Mouse (Mus musculus) neural tube, embryonic 15.5 days (tissue): ENCODE measurements around the gene Gm49711. TPM values are rescaled to one million over a fixed set of nuclear protein-coding genes. Genes with fewer than 3 reads are reported as not detected.

Experiments used
- ATAC-seq: fragments of 200-750 bp; cut with Nextera tagmentation; 2 replicates; pipeline ENCODE4 v1.8.0; 2017; ENCODE audit warnings: mild to moderate bottlenecking, moderate TSS enrichment, moderate library complexity; ENCODE audit not compliant: low FRiP score
- H3K27ac ChIP-seq: fragments of 300-500 bp; sonication (generic); replicated peaks from 2 replicates; pipeline ENCODE4 v1.5.1; 2015; ENCODE audit warnings: mild to moderate bottlenecking, inconsistent platforms
- H3K27me3 ChIP-seq: fragments of 300-500 bp; sonication (generic); replicated peaks from 2 replicates; pipeline ENCODE4 v1.6.1; 2015; ENCODE audit warnings: inconsistent platforms
- H3K36me3 ChIP-seq: fragments of 300-500 bp; sonication (generic); 2 replicates; pipeline ENCODE4 v1.6.1; 2015; ENCODE audit warnings: inconsistent platforms
- H3K4me1 ChIP-seq: fragments of 300-500 bp; sonication (generic); 2 replicates; pipeline ENCODE4 v1.6.1; 2015; ENCODE audit warnings: inconsistent platforms
- H3K4me2 ChIP-seq: fragments of 300-500 bp; sonication (generic); 2 replicates; pipeline ENCODE4 v1.6.1; 2015; ENCODE audit warnings: inconsistent platforms, mild to moderate bottlenecking, moderate library complexity
- H3K4me3 ChIP-seq: fragments of 300-500 bp; sonication (generic); replicated peaks from 2 replicates; pipeline ENCODE4 v1.5.1; 2015; ENCODE audit warnings: mild to moderate bottlenecking, inconsistent platforms
- H3K9ac ChIP-seq: fragments of 300-500 bp; sonication (generic); replicated peaks from 2 replicates; pipeline ENCODE4 v1.6.1; 2015; ENCODE audit warnings: mild to moderate bottlenecking, inconsistent platforms
- H3K9me3 ChIP-seq: fragments of 300-500 bp; sonication (generic); replicated peaks from 2 replicates; pipeline ENCODE4 v1.6.1; 2016; ENCODE audit warnings: inconsistent platforms
- WGBS: fragments of 180-500 bp; shearing (Covaris S2); methylation state at CpG from one replicate; pipeline ENCODE4 v1.1.7; 2015; ENCODE audit warnings: mixed read lengths; 5-methylcytosine and 5-hydroxymethylcytosine counted together
- polyA plus RNA-seq: library from polyadenylated mRNA; unstranded; fragments of >200 nt; fragmentation: Nextera tagmentation; extraction: Ambion mirVana; gene quantifications from 2 replicates; pipeline ENCODE4 v1.2.1, GENCODE M21; 2015

Gm49711 gene
- polyA plus RNA-seq, 1 experiment from 2014 or later, result 0.55 TPM

DNA sequence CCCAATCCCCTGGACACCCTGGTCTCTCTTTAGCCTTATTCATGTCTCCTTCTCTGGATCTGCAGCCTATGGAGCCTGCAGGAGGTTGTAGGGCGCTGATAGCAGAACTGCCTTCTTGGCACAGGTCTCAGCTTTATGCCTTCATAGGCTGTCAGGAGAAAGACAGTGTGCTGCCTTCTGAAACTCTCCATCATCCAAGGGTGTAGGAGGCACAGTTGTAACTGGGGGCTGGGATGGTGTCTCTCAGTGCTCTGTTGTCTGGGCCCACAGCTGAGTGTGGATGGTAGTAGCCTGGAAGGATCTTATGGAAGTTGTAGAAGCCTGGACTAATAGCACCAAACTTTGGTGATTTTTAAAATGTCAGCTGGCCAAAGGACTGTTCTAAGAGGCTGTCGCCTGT lies 46.8 kb downstream of the Gm49711 start:
- no peak overlapping the region for H3K9ac ChIP-seq
- peaks cover 6% of the 10 kb centered on the region; the same call in 1 of the 2 replicates for H3K4me1 ChIP-seq
- H3K4me3 ChIP-seq, result no peak overlapping the region
- 100% methylated on average over 2 of the region's 2 CpGs for WGBS
- no peak for ATAC-seq
- no peak overlapping the region for H3K27ac ChIP-seq
- H3K36me3 ChIP-seq, result peaks cover 7% of the 10 kb centered on the region; the same call in 1 of the 2 replicates
- H3K4me2 ChIP-seq, result no peak overlapping the region
- no peaks in the 10 kb centered on the region for H3K27me3 ChIP-seq
- no peaks in the 10 kb centered on the region for H3K9me3 ChIP-seq

DNA sequence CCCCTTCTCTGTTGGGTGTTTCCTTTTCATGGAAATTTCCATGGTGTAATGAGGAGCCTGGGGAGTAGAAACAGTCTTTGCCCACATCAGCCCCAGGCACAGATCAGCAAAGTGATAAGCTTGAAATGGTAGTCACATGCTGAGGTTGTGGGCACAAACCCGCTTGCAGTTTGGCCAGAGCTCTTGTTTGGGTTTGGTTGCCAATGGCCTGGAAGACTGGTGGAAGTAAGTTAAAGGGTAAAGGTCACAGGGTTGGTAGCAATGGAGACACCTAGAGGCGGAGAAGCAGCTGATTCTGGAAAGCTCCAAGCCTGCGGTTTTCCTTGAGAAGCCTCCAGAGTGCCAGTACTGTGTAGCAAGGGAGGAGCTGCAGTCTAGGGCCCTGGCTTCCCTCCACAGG lies 47.5 kb downstream of the Gm49711 start:
- 80% methylated on average over 3 of the region's 3 CpGs for WGBS
- peaks cover 3% of the 10 kb centered on the region; the same call in 1 of the 2 replicates for H3K4me1 ChIP-seq
- no peak overlapping the region for H3K27ac ChIP-seq
- H3K9ac ChIP-seq, result no peak overlapping the region
- no peak overlapping the region for H3K4me3 ChIP-seq
- 0 out of 2 replicates have a peak, but pooled peaks cover 5% of the 10 kb centered on the region for H3K36me3 ChIP-seq
- ATAC-seq, result no peak
- H3K4me2 ChIP-seq, result no peak overlapping the region
- H3K27me3 ChIP-seq, result no peaks in the 10 kb centered on the region
- no peaks in the 10 kb centered on the region for H3K9me3 ChIP-seq

DNA sequence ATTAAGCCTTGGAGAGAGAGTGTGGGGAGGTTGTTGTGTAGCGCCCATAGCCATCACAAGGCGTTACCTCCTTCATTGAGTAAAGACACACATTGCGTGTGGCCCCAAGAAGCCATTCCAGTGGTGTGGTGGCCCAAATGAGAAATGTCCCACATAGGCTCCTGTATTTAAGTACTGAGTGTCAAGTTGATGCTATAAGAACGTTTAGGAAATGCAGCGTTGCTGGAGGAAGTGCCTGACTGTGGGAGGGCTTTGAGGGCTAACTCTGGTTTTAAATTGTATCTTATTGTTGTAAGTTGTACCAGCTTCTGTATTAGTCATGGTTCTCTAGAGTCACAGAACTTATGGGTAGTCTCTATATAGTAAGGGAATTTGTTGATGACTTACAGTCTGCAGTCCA lies 49.2 kb downstream of the Gm49711 start:
- Histone ChIP-seq H3K9ac (no peak overlapping the region), H3K4me3 (no peak overlapping the region), H3K27me3 (no peaks in the 10 kb centered on the region), H3K4me2 (no peak overlapping the region), H3K4me1 (peaks cover 6% of the 10 kb centered on the region; the same call in 1 of the 2 replicates), H3K36me3 (peaks cover 6% of the 10 kb centered on the region), H3K27ac (no peak overlapping the region), H3K9me3 (no peaks in the 10 kb centered on the region)
- WGBS, result 92% methylated on average over 5 of the region's 5 CpGs
- ATAC-seq, result no peak

DNA sequence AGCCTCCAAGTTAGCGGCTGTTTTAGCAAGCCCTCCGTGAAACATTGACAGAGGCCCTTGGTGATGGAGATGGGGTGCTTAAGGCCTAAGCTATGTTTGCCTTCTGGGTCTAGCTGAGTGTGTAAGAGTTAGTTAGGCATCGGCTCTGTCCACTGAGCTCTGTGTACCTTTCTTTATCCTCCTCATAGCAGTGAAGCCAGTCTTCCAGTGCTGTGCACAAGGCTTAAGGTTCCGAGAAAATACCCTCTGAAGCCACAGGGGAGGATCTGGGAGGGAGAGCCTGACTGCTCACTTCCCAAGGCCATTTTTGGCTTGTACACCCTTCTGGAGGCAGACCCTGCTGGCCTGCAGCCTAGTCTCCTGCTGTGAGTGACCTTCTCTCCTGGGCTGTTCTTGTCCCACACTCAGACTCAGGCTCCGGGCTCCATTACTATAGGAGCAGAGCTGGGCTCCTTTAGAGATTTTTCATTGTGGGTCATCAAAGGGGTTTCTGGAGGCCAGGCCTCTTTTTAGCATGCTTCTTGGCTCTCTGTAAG lies 56.7 kb downstream of the Gm49711 start:
- Histone ChIP-seq H3K9ac (no peak overlapping the region), H3K27ac (peak overlapping the region; percentile 80)
- 73% methylated on average over 5 of the region's 5 CpGs for WGBS

DNA sequence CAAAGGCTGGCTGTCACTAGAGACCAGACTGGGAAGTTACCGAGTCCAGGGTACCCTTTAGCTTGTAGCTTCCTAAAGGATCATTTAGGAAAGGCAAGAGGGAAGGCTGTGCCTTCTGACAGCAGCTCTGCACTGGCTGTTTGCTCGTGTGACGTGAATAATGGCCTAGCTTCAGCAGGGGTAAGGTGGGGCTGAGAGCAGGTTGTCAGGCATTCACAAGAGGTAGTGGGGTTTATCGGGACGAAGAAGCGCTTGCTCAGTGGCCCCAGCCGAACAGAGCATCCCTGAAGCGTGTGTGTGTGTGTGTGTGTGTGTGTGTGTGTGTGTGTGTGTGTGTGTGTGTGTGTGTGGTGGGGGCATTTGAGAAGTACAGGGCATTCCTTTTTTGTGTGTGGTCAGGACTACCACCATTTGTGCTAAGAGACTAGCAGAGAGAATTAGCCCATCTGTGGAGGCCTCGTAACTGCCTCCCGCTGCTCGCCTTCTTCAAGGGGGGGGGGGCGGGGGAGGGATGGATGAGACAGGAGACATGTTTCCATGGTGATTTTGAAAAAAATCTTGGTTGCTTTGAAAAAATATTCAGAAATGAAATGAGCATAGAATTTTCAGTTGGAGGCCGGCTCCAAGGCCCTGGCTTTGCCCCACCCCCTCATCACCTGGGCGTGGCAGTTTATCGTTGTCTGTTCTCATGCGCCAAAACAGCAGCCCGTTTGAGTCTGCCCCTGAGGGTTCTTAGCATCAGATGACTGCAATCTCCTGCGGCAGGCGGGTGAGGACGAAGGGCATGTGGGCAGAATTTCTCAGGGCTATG lies 57.7 kb downstream of the Gm49711 start:
- Histone ChIP-seq H3K36me3 (peaks cover 17% of the 10 kb centered on the region), H3K4me3 (0 out of 2 replicates have a peak overlapping the region, but pooled peaks have one; percentile 16), H3K27ac (peak overlapping the region; percentile 80), H3K4me2 (peak overlapping the region; percentile 40), H3K9me3 (no peaks in the 10 kb centered on the region), H3K27me3 (no peaks in the 10 kb centered on the region), H3K9ac (peak overlapping the region; percentile 14; the same call in 1 of the 2 replicates), H3K4me1 (peaks cover 34% of the 10 kb centered on the region)
- 10% methylated on average over 19 of the region's 20 CpGs for WGBS
- peak; percentile 74 for ATAC-seq

More for the DNA sequence above, 56.7 kb downstream of the Gm49711 start:
- H3K4me3 ChIP-seq, result no peak overlapping the region
- peaks cover 38% of the 10 kb centered on the region for H3K4me1 ChIP-seq
- H3K9me3 ChIP-seq, result no peaks in the 10 kb centered on the region
- H3K4me2 ChIP-seq, result no peak overlapping the region
- H3K36me3 ChIP-seq, result peaks cover 17% of the 10 kb centered on the region
- ATAC-seq, result peak; percentile 12; the same call in 1 of the 2 replicates
- H3K27me3 ChIP-seq, result no peaks in the 10 kb centered on the region

DNA sequence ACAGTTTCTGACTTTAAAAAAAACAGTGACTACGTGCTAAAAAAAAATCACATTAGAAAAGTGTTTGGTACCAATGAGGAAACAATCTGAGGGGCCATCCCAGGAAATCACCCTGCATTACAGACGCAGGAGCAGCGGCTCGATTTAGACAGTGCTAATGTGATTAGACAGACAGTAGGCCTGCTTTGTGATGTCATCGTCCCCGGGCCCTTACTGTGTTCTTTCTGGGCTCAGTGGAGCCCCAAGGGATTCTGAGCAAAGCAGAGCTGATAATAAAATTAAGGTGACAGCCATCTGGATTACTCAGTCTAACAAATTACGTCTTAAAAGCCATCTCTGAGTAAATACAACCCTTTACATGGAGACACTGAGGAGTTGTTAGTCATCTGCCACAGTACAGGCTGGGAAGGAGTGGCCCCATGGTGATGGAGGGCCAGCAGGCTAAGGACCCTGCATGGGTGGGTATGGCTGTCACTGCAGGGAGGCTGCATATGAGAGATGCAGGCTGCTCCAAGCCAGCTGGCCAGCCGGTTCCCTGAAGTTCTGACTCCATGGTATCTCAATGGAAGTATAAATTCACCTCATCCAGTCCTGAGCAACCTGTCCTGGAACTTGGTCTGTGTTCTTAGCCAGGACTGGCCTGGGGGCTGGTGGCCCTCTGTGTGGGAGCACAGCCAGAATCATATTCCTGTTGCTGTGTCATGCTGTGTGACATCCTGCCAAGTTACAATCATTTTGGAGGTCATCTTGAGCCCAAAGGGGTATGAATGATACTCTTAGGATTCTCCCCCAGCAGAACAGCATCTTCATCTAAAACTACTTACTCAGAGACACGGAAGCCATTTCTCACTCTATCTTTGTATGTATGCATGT lies 59.5 kb downstream of the Gm49711 start:
- H3K36me3 ChIP-seq, result peaks cover 9% of the 10 kb centered on the region
- no peak overlapping the region for H3K4me3 ChIP-seq
- no peaks in the 10 kb centered on the region for H3K27me3 ChIP-seq
- no peak for ATAC-seq
- H3K4me1 ChIP-seq, result peaks cover 32% of the 10 kb centered on the region
- H3K9ac ChIP-seq, result no peak overlapping the region
- no peak overlapping the region for H3K4me2 ChIP-seq
- H3K27ac ChIP-seq, result 0 out of 2 replicates have a peak overlapping the region, but pooled peaks have one; percentile 30
- no peaks in the 10 kb centered on the region for H3K9me3 ChIP-seq
- WGBS, result 43% methylated on average over 9 of the region's 9 CpGs

DNA sequence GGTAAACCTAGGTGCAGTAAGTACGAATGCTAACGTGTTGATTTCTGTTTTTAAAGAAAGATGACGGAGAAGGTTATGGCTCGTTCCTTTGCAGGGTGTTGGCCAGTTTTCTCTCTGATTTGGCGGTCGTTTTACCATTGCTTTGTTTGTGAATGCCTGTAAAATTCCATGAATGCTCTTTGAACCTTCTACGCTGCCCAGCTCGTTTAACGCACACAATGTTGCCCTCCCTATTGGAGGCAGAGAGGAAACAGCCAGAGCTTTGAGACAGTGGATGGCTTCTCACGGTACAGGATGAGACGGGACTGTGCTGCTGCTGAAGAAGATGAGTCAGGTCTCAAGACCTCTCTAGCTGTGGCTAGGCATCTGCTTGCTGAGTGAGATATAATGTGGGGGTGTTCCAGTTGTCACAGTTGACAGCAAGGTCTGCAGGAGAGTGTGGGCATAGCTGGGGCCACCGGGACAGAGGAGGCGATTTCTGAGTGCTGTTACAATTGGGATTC lies 60.9 kb downstream of the Gm49711 start:
- Histone ChIP-seq H3K9ac (no peak overlapping the region), H3K9me3 (no peaks in the 10 kb centered on the region)
- 49% methylated on average over 13 of the region's 13 CpGs for WGBS

DNA sequence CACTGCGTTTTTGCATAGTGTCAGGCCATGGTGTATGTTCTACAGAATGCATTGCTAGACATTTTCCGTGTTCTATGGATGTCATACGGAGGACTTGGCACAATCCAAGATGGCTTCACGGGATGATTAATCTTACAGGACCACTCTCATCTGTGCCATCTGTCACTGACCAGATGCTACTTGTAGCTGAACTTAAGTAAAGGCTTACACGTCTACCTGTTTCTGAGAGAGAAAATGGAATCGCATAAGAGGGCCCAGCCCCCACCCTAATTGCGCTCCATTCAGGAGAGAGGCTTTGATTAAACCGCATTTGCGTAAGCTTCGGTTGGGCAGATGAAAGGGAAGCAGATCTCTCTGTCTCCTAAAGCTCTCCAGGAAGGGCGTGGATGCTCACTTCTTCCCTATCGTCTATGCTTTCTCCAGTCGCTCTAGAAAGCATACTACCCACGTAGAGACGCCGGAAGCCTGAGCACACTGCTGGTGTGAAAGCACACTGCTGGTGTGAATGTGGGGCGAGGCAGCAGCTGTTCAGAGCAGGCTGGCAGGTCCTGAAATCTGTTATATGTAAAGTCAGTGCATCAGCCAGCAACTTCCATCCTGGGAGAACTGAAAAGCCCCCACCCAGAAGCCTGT lies 62.9 kb downstream of the Gm49711 start:
- Histone ChIP-seq H3K4me3 (no peak overlapping the region), H3K4me2 (no peak overlapping the region), H3K27me3 (no peaks in the 10 kb centered on the region), H3K27ac (no peak overlapping the region), H3K9me3 (no peaks in the 10 kb centered on the region), H3K9ac (no peak overlapping the region), H3K36me3 (no peaks in the 10 kb centered on the region), H3K4me1 (peaks cover 13% of the 10 kb centered on the region)
- ATAC-seq, result no peak
- 63% methylated on average over 17 of the region's 17 CpGs for WGBS

More for the DNA sequence above, 60.9 kb downstream of the Gm49711 start:
- H3K36me3 ChIP-seq, result no peaks in the 10 kb centered on the region
- no peak overlapping the region for H3K4me2 ChIP-seq
- H3K27ac ChIP-seq, result no peak overlapping the region
- no peaks in the 10 kb centered on the region for H3K27me3 ChIP-seq
- no peak for ATAC-seq
- H3K4me1 ChIP-seq, result peaks cover 32% of the 10 kb centered on the region
- no peak overlapping the region for H3K4me3 ChIP-seq

DNA sequence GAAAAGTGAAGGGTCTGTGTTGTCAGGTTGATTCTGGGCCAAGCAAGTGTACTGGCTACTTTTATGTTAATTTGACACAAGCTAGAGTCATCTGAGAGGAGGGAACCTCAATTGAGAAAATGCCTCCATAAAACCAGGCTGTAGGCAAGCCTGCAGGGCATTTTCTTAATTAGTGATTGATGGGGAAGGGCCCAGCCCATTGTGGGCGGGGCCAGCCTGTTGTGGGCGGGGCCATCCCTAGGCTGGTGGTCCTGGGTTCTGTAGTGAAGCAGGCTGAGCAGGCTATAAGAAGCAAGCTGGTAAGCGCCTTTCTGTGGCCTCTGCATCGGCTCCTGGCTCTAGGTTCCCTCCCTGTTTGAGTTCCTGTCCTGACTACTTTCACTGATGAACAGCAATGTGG lies 69.1 kb downstream of the Gm49711 start:
- H3K36me3 ChIP-seq, result no peaks in the 10 kb centered on the region
- H3K27me3 ChIP-seq, result no peaks in the 10 kb centered on the region
- no peak for ATAC-seq
- H3K9ac ChIP-seq, result no peak overlapping the region
- no peaks in the 10 kb centered on the region for H3K4me1 ChIP-seq
- no peak overlapping the region for H3K27ac ChIP-seq
- no peak overlapping the region for H3K4me2 ChIP-seq
- 45% methylated on average over 4 of the region's 4 CpGs for WGBS
- H3K9me3 ChIP-seq, result no peaks in the 10 kb centered on the region
- H3K4me3 ChIP-seq, result no peak overlapping the region

DNA sequence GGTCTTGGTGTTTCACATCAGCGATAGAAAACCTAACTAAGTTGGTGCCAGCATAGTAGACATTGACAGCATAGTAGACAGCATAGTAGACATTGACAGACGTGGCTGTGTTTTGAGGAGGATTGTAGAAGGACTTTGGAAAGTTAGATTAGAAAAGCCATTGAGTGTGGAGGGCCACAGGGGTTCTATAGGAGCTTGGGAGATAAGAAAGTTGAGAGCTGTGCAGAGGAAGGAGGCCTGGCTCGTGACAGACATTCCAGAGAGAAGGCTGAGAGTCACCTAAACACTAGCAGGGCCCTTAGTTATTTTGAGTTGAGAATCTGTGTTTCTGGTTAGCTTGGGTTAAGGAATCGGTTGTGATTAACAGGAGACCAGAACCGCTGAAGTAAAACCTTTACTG lies 69.5 kb downstream of the Gm49711 start:
- WGBS, result 92% methylated on average over 5 of the region's 5 CpGs
- ATAC-seq, result no peak

DNA sequence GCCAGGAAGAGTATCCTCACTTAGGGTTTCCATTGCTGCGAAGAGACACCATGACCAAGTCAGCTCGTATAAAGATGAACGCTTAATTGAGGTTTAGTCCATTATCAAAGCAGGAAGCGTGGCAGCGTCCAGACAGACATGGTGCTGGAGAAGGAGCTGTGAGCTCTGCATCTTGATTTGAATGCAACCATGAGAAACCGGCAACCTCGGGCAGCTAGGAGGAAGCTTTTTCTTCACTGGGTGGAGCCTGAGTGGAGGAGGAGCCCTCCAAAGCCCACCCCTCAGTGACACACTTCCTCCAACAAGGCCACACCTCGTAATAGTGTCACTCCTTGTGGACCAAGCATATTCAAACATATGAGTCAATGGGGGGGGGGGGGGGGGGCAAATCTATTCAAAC lies 71.7 kb downstream of the Gm49711 start:
- no peak for ATAC-seq
- WGBS, result 91% methylated on average over 8 of the region's 8 CpGs

More for the DNA sequence above, 69.5 kb downstream of the Gm49711 start:
- H3K9ac ChIP-seq, result no peak overlapping the region
- no peak overlapping the region for H3K4me3 ChIP-seq
- H3K36me3 ChIP-seq, result no peaks in the 10 kb centered on the region
- no peaks in the 10 kb centered on the region for H3K9me3 ChIP-seq
- no peak overlapping the region for H3K4me2 ChIP-seq
- H3K27ac ChIP-seq, result no peak overlapping the region
- no peaks in the 10 kb centered on the region for H3K4me1 ChIP-seq
- H3K27me3 ChIP-seq, result no peaks in the 10 kb centered on the region

More for the DNA sequence above, 71.7 kb downstream of the Gm49711 start:
- H3K9ac ChIP-seq, result no peak overlapping the region
- H3K9me3 ChIP-seq, result no peaks in the 10 kb centered on the region
- H3K4me2 ChIP-seq, result no peak overlapping the region
- H3K4me3 ChIP-seq, result no peak overlapping the region
- no peaks in the 10 kb centered on the region for H3K36me3 ChIP-seq
- no peaks in the 10 kb centered on the region for H3K27me3 ChIP-seq
- H3K27ac ChIP-seq, result no peak overlapping the region
- H3K4me1 ChIP-seq, result no peaks in the 10 kb centered on the region
